Mouse (Mus musculus): Measurements from ENCODE around the gene 4930503E14Rik. TPM values are rescaled to one million over a fixed set of nuclear protein-coding genes. Genes with fewer than 3 reads are reported as not detected.
"Not testable (repeated sequence)": the region's sequence is repeated elsewhere in the genome, so short reads cannot be mapped to it uniquely, and the experiment has no call there.

Gene 4930503E14Rik
- total RNA-seq (2021), result not detected
- long read RNA-seq, experiment 1, result 0 reads
- long read RNA-seq, experiment 2, result 0 reads

DNA sequence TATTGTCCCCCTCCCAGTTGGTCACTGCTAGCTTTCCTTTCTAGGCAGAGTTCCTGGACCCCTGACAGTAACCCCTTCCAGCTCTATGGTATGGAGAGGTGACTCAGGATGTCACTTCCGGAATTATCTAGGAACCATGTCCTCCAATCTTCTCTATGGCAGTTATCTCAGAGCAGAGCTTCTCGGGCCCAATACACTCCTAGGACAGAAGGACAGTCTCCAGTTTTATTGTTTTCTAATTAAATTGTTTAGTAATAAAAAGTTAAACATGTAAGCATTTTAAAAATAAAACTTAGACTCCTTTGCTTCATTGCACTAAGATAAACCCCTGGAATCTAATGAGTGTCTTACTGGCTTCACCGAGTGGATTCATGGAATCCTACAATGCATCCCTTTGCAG, at the start of gene 4930503E14Rik:
TSS of gene 4930503E14Rik (minus strand) at position 101 of the 400 bp plus-strand sequence.
- intact Hi-C loops (cut with DNase I); DNase-seq: not testable (repeated sequence)

DNA sequence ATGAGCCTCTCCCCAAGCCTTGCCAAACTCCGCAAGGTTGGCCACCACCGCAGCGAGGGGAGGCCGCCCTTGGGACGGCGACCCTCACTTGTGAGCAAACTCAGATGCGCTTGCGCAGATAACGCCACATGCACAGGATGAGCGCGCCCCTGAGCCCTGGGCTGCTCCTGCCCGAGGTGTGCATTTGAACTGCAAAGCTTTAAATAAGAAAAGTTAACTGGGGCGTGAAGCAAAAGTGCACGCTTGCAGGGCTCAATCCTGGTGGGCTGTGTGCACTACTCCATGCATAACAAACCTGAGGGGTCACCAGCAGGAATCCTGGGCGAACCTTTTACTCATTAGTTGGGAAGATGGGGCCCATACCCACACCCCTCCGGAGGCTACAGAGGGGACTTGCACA, 35.0 kb upstream of the 4930503E14Rik start:
- intact Hi-C loops (cut with DNase I), result no loop called here
- DNase-seq, result no peak

DNA sequence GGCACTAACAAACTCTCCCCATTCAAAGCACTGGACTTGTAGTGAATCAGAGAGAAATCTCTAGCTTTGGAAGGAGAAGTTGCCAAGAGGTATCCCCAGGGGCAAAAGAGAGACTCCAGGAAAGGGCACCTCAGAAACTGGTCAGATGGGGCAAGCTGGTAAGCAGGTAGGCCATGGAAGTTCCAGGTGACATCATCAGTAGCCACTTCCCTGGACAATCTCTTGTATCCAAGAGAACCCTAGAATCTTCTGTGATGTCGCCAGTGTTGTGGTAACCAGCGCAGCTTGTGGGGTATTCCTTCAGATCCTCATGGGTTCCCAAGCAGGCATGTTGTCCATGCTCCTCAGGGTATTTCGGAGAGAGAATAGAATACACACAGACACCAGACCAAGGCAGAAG, 15.7 kb downstream of the 4930503E14Rik start, which contains the start of gene Gm8212:
TSS of gene Gm8212 (plus strand) at position 301 of the 400 bp plus-strand sequence.
- intact Hi-C loops (cut with DNase I); DNase-seq: not testable (repeated sequence)

DNA sequence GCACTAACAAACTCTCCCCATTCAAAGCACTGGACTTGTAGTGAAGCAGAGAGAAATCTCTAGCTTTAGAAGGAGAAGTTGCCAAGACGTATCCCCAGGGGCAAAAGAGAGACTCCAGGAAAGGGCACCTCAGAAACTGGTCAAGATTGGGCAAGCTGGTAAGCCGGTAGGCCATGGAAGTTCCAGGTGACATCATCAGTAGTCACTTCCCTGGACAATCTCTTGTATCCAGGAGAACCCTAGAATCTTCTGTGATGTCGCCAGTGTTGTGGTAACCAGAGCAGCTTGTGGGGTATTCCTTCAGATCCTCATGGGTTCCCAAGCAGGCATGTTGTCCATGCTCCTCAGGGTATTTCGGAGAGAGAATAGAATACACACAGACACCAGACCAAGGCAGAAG, 89.5 kb downstream of the 4930503E14Rik start, which contains the start of gene Gm3327:
TSS of gene Gm3327 (plus strand) at position 301 of the 400 bp plus-strand sequence.
- intact Hi-C loops (cut with DNase I); DNase-seq: not testable (repeated sequence)

Other genes with a start within 250 kb of the 4930503E14Rik start
- gene Ang6, start 211.0 kb downstream of the 4930503E14Rik start, total RNA-seq (2021), result not detected
- gene Ear2, start 110.6 kb downstream of the 4930503E14Rik start, total RNA-seq (2021), result 1 to 10 TPM in 1 of 2 experiments, under 1 TPM in 1; 0.63 to 1.2 TPM
- not detected for gene Gm3327, start 89.4 kb downstream of the 4930503E14Rik start, total RNA-seq (2021)
- gene Gm8212, start 15.6 kb downstream of the 4930503E14Rik start, total RNA-seq (2021), result not detected
- gene Gm8220, start 72.3 kb upstream of the 4930503E14Rik start, total RNA-seq (2021), result not detected
- gene Gm5930, start 125.3 kb upstream of the 4930503E14Rik start, total RNA-seq (2021), result not detected
- not detected for gene Gm8229, start 152.1 kb upstream of the 4930503E14Rik start, total RNA-seq (2021)
- gene Gm3371, start 197.4 kb upstream of the 4930503E14Rik start, total RNA-seq (2021), result not detected
- gene Gm8232, start 220.4 kb upstream of the 4930503E14Rik start, total RNA-seq (2021), result not detected